Mouse (Mus musculus) olfactory bulb, adult 2 months (tissue): ENCODE results near the gene Aldh3b1. TPM values are rescaled to one million over a fixed set of nuclear protein-coding genes. Genes with fewer than 3 reads are reported as not detected.

Experiments used
- H3K27ac ChIP-seq: fragments of 200-500 bp; 2 replicates; pipeline ENCODE4 v1.5.1; 2012; ENCODE audit warnings: low read depth, low read length; ENCODE audit not compliant: insufficient read depth
- H3K4me1 ChIP-seq: fragments of 200-500 bp; 2 replicates; pipeline ENCODE4 v1.6.1; 2012; ENCODE audit warnings: low read length; ENCODE audit not compliant: control insufficient read depth, insufficient read depth
- H3K4me3 ChIP-seq: fragments of 200-500 bp; 2 replicates; pipeline ENCODE4 v1.5.1; 2012; ENCODE audit warnings: mild to moderate bottlenecking, low read depth, low read length, moderate library complexity; ENCODE audit not compliant: insufficient read depth
- CTCF ChIP-seq: fragments of 200-500 bp; IDR thresholded peaks from 2 replicates; pipeline ENCODE4 v1.5.1; 2012; ENCODE audit warnings: low read depth, mild to moderate bottlenecking, low read length, moderate library complexity; ENCODE audit not compliant: insufficient read depth
- POLR2A ChIP-seq: fragments of 200-500 bp; IDR thresholded peaks from 2 replicates; pipeline ENCODE4 v1.6.1; 2012; ENCODE audit warnings: mild to moderate bottlenecking, low read depth, low read length, moderate library complexity; ENCODE audit not compliant: insufficient read depth
- WGBS: fragments of 180-500 bp; shearing (Covaris S2); methylation state at CpG from one replicate; pipeline ENCODE4 v1.1.7; 2018; 5-methylcytosine and 5-hydroxymethylcytosine counted together
- polyA plus RNA-seq: library from polyadenylated mRNA; stranded (reverse); fragments of >200 nt; gene quantifications from 2 replicates; pipeline ENCODE4 v1.2.4, GENCODE M21; 2012; ENCODE audit warnings: low replicate concordance; ENCODE audit not compliant: missing spikeins, insufficient read depth, insufficient read length

Aldh3b1 gene
- polyA plus RNA-seq, 1 experiment = not detected

GRCm38 (mm10) chr19:3897557-3897956 is 32.1 kb downstream of the Aldh3b1 start:
- Histone ChIP-seq H3K4me1 (peaks cover 9% of the 10 kb centered on the region), H3K4me3 (no peak overlapping the region), H3K27ac (no peak overlapping the region)
- TF ChIP-seq POLR2A = no peak
- TF ChIP-seq CTCF = no peak
- 93% methylated on average over 5 of the region's 5 CpGs for WGBS

GRCm38 (mm10) chr19:3896208-3896607 is 33.4 kb downstream of the Aldh3b1 start:
- Histone ChIP-seq H3K4me1 (0 out of 2 replicates have a peak, but pooled peaks cover 3% of the 10 kb centered on the region), H3K27ac (no peak overlapping the region), H3K4me3 (no peak overlapping the region)
- WGBS = 92% methylated on average over 10 of the region's 10 CpGs
- TF ChIP-seq CTCF = no peak
- no peak for TF ChIP-seq POLR2A

DNA sequence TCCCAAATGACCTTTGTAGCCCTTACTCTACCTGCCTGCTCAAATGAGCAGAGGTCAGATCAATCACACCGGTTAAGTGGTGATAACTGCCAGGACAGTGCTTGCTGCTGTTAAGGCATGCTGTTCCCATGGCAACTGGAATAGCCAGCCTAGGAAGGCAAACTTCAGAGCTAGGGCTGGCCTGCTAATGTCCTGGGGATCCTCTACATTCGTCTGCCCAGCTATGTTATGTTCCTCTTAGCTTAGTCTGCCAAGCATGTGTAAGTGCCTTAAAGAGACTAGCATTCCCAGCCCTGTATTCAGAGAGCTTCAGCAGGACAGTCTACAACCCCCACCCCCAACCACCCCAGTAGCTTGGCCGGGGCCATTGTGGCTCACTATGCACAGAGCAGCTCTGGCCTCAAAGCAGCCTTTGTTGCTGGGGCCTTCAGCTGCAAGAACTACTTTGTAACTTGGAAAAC is 34.4 kb downstream of the Aldh3b1 start:
- Histone ChIP-seq H3K4me3 (no peak overlapping the region), H3K4me1 (0 out of 2 replicates have a peak, but pooled peaks cover 3% of the 10 kb centered on the region), H3K27ac (0 out of 2 replicates have a peak overlapping the region, but pooled peaks have one; percentile 3)
- no peak for TF ChIP-seq CTCF
- TF ChIP-seq POLR2A = no peak
- 20% methylated on average over 3 of the region's 3 CpGs for WGBS

DNA sequence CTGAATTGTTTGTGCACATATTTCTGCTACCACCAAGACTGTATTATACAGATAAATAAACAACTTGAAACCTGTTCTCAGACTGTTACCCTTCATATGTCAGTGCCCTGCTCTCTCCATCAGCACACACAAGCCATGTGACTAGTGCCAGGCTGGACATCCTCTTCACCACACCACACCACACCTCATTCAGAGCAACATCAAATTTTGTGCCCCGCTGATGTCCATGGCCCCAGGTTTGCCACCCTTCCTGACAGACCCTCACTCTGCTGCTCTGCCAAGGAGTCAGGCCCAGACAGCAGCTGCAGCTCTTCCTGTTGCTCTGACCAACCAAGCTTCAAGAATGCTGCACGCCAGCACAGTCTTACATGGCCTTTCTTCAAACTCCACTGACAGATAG is 35.3 kb downstream of the Aldh3b1 start:
- WGBS = 87% methylated on average over 2 of the region's 2 CpGs
- TF ChIP-seq CTCF = no peak
- TF ChIP-seq POLR2A = no peak
- Histone ChIP-seq H3K4me3 (no peak overlapping the region), H3K4me1 (0 out of 2 replicates have a peak, but pooled peaks cover 3% of the 10 kb centered on the region), H3K27ac (no peak overlapping the region)

GRCm38 (mm10) chr19:3893545-3894116 is 36.0 kb downstream of the Aldh3b1 start:
- Histone ChIP-seq H3K4me3 (no peak overlapping the region), H3K4me1 (0 out of 2 replicates have a peak, but pooled peaks cover 3% of the 10 kb centered on the region), H3K27ac (no peak overlapping the region)
- no peak for TF ChIP-seq CTCF
- TF ChIP-seq POLR2A = no peak
- 90% methylated on average over 4 of the region's 4 CpGs for WGBS

DNA sequence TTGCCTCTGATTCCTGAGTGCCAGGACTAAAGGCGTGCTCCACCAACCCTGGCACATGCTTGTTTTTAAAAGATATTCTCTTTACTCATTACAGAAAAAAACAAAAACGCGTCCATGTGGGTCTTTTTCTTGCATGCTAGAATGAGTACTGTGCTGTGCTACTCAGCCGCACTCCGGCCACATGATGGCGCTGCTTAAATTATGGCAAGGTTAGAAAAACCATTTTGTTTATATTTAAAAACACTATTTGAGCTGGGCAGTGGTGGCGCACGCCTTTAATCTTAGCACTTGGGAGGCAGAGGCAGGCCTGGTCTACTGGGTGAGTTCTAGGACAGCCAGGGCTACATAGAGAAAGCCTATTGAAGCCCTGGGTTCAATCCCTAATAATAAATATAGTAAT is 39.4 kb downstream of the Aldh3b1 start:
- WGBS = 74% methylated on average over 8 of the region's 8 CpGs

DNA sequence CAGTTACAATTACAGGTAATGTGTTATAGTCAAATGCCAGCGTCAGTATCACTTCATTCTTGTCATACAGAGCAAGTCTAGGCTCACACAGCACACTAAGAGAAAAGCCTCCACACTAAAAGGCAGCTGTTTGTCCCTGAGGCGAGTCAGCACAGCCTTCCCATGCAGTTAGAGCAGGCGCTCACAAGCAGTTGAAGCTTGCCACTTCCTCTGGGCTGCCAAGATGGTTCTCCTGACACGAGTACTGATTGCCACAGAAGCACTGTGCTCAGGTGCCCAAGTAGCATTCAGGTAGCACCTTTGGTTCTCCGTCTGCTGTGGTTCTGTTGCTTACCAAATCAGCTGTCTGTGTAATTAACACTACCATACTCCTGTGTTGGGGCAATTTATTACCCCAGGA is 40.5 kb downstream of the Aldh3b1 start:
- WGBS = 94% methylated on average over 5 of the region's 5 CpGs
- Histone ChIP-seq H3K27ac (no peak overlapping the region), H3K4me3 (no peak overlapping the region), H3K4me1 (no peaks in the 10 kb centered on the region)
- TF ChIP-seq POLR2A (no peak), CTCF (no peak)

More for the DNA sequence above, 39.4 kb downstream of the Aldh3b1 start:
- H3K27ac ChIP-seq = no peak overlapping the region
- no peak overlapping the region for H3K4me3 ChIP-seq
- no peaks in the 10 kb centered on the region for H3K4me1 ChIP-seq
- TF ChIP-seq CTCF (no peak), POLR2A (no peak)

GRCm38 (mm10) chr19:3884325-3884990 is 45.1 kb downstream of the Aldh3b1 start:
- H3K27ac ChIP-seq = no peak overlapping the region
- H3K4me1 ChIP-seq = no peaks in the 10 kb centered on the region; the same call in 1 of the 2 replicates
- TF ChIP-seq POLR2A = no peak
- TF ChIP-seq CTCF = no peak
- 45% methylated on average over 6 of the region's 6 CpGs for WGBS
- H3K4me3 ChIP-seq = no peak overlapping the region

DNA sequence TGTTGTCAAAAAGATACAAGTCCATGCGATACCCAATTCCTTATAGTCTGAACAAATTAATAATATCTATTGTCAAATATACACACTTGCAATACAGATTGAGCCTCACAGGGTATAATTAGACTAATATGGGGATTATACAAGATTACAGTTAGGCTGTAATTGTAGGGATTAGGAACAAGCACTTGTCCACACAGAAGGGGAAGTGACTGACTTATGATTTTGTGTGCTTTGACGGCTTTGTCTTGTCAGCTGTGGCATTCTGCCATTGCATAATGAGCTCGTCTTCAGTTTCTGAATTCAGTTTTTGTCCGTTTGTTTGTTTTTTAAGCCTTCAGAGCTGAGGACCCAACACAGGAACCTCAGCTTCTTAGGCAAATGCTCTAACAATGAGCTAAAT is 47.4 kb downstream of the Aldh3b1 start:
- WGBS = 38% methylated on average over 4 of the region's 4 CpGs
- Histone ChIP-seq H3K4me1 (no peaks in the 10 kb centered on the region; the same call in 1 of the 2 replicates), H3K27ac (no peak overlapping the region), H3K4me3 (no peak overlapping the region)
- no peak for TF ChIP-seq CTCF
- no peak for TF ChIP-seq POLR2A
